Mouse (Mus musculus) gastrocnemius, postnatal 4 days (tissue): ENCODE data around the gene Kcnk4. TPM values are rescaled to one million over a fixed set of nuclear protein-coding genes. Genes with fewer than 3 reads are reported as not detected.
A peak's percentile ranks its signal among the peaks of the same experiment; 100 is the strongest.

ENCODE experiments used
- DNase-seq, 2 experiments: peaks; one replicate each; pipeline ENCODE4 v3.0.0; 2021 to 2022; ENCODE audit warnings: low spot score in 2 of 2, mixed read lengths in 2 of 2
- long read RNA-seq, 2 experiments: library from polyadenylated mRNA; stranded (forward); transcript quantifications; one replicate each; pipeline ENCODE4 v2.0.0; 2021
- total RNA-seq, 2 experiments: library from RNA; stranded (reverse); gene quantifications; 2 replicates each; pipeline ENCODE4 v1.2.3; 2021

The Kcnk4 gene
- total RNA-seq = under 1 TPM in 1 of 2 experiments, not detected in 1; 0.39 TPM
- long read RNA-seq, experiment 1 = 0 reads
- long read RNA-seq, experiment 2 = 0 reads

GRCm38 (mm10) chr19:6934195-6934977 lies at the start of gene Kcnk4:
Kcnk4 (minus strand) TSS chr19:6934515.
- peak in 1 of 2 experiments; percentile 15 for DNase-seq

- DNase-seq = no peak
Observed at GRCm38 (mm10) chr19:6983621-6984020, 49.3 kb upstream of the Kcnk4 start.

DNA sequence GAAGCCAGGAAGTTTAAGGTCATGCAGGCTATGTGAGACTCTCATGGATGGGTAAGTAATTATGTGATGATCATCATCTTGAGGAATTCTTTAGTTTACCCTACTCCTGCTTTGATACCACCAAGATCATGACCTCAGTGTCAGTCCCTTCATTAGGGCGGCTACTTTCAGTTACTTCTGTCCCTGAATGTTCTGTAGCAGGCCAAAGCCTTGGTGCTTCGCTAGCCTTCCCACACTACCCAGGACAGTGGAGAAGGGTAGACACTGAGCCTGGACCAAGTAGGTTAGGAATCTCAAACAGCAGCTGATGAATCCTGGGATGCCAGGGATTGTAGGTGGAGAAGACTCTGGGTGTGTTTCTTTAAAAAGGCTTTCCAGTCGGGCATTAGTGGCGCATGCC lies 47.1 kb upstream of the Kcnk4 start:
- no peak for DNase-seq

GRCm38 (mm10) chr19:6980381-6981093 lies 46.2 kb upstream of the Kcnk4 start, which contains the start of gene Fkbp2:
Fkbp2 (minus strand) TSS chr19:6980501.
- peak; percentile 96 to 99 for DNase-seq

DNA sequence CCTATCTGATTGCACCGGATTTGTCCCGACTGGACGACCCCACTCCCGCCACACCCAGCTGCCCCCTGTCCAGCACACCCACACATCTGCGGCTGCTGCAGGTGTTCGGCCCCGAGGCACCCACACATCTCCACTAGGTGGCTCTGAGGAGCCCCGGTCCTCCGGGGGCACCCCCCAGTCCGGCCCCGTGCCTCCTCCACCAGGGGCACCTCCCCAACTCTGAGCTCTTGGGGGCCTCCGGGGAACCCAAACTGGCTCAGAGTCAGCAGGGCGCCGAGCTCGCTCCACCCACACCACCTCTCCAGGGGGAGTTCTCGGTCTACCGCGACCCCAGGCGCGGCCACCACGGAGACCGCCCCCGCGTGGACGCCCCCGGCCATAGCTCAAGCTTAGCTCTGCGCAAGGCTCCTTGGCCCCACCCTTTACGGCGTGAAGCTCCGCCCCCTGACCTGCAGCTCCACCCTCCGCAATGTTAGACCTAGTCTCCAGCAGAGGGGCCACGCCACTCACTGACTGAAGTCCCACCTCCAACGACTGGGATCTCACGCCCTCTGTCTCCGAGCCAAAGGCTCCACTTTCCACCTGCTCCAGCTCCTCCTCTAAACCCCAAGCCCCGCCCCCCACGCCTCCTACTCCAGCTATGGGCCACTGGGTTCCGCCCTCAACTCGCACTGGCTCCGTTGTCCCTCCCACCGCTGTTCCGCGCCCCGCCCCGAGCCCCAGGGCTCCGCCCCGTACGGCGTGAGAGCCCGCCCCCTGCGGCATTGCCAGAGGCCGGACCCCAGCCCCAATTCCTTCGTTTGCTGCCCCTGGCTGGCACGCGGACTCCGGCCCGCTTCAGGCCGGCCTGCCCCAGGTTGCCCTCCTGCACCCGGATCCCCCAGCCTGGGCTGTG lies 45.4 kb upstream of the Kcnk4 start:
- DNase-seq = peak; percentile 100

GRCm38 (mm10) chr19:6979001-6979479 lies 44.7 kb upstream of the Kcnk4 start:
- DNase-seq = no peak

GRCm38 (mm10) chr19:6978639-6978974 lies 44.3 kb upstream of the Kcnk4 start:
- DNase-seq = no peak

- no peak for DNase-seq
Observed at GRCm38 (mm10) chr19:6977759-6978638, 43.7 kb upstream of the Kcnk4 start.

GRCm38 (mm10) chr19:6975537-6976521 lies 41.5 kb upstream of the Kcnk4 start, which contains the start of gene Plcb3:
Plcb3 (minus strand) TSS chr19:6976470.
- peak in 1 of 2 experiments; percentile 80 for DNase-seq

DNA sequence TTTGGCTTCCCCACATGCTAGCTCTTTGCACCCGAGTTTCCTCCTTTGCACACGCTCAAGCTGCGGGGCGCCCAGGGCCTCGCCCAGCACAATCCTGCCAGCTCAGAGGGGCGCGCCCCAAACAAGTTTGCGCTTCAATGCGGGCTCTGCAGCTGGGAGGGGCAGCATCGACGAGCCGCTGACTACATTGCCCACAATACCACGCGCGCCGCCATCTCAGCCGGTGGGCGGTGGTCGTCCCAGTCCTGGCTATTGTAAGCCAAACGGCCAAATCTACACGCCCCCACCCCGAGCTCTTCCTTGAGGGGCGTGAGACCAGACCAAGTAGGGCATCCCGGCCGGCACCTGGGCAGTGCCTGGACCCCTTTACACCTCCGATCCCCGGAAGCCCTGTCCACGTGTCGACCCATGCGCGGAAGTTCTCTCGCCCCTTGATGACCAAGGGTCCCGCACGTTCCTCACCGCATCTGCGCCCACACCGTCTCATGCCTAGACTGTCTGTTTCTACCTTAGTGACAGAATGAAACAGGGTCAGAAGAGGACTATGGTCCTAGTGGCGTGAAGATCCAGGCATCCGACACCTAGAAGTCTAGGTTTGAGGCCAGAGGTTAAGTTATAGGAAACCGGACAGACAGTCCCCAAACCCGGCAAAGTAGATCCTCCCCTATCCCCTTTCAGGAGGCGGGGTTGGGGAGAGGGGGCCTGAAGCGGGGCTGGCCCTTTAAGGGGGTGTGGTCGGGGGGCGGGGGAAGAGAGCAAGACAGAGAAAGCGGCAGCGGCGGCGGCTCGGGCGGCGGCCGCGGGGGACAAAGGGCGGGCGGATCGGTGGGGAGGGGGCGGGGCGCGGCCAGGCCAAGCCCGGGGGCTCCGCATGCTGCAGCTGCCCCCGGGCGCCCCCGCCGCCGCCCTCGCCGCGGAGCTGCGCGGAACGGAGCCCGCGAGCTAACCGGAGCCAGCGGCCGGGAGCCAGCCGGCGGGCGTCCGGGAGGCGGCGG lies 40.2 kb upstream of the Kcnk4 start, which contains the start of gene Ppp1r14b:
Gene Ppp1r14b (plus strand): TSS at position 758 of the 995 bp plus-strand sequence.
- DNase-seq = peak; percentile 80 to 89

DNA sequence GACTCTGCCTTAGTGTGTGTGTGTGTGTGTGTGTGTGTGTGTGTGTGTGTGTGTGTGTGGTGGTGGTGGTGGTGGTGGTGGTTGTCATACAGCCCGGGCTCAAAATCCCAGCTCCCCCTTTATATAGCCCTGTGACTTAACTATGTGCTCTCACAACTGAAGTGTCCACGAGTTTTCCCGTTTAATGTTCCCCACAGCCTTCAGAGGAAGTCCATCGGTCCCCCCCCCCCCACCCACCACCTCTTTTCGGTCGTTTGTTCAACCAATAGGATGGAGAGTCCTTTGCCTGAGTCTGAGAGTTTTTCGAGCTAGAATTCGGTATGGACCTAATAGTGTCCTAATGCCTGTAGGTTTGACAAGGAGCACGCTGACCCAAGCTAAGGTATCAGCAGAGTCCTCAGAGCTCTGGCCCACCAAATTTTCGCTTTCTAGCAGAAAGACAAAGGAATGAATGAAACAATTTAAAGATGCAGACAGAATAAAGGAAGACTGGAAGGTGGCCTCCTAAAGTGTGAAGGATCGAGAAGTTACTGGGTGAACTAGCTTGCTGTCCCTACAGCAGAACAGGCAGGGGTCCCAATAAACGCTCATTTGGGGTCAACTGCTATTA lies 39.4 kb upstream of the Kcnk4 start:
- DNase-seq = no peak

DNA sequence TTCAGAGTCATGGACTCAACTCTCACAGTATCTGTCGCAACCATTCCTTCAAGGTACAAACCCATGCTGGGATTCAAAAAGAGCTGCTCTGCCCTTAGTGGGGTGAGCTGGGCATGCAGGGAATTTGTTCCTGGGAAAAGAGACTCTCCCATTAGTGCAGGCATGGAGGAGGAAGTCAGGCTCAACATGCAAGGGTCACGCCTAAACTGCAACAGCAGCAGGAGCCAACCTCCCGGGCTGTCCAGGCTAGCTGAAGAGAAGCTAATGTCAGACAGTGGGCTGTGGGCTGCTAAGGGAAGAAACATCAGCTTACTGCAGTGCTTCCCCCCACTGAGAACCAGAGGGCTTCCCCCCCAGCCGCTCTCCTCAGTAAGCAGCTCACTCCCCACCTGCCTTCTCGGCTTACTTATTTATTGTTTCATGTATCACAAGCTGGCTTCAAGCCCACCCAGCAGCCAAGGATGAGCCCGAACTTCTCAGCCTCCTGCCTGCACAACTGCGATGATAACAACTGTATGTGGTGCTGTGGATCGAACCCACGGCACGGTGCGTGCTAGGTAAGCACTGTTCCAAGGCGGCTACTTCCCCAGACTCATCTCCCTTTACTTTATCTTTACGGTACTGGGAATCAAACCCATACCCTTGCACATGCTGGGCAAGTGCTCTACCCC lies 38.1 kb upstream of the Kcnk4 start:
- no peak for DNase-seq

DNA sequence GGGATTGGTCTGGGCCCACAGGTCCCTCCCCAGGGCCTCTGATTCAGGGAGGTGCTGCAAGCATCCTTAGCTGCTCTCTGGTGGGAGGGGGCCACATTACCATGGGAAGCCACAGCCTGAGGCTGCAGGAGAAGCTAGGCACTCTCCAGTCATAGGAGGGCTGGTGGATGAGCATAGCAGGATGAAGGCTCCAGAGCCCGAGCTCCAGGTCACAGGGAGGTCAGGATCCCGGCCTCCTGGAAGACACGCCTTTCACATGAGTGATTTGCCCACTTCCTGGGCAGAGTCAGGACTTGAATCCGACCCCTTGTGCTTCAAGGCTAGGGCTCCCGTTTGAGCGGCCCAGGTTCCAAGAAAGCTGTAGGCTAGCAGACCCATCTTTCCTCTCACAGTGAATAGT lies 37.3 kb upstream of the Kcnk4 start:
- DNase-seq = no peak

- DNase-seq = no peak
Observed at GRCm38 (mm10) chr19:6970460-6971085, 36.3 kb upstream of the Kcnk4 start.

GRCm38 (mm10) chr19:6969665-6970381 lies 35.5 kb upstream of the Kcnk4 start:
- peak; percentile 68 to 75 for DNase-seq
